Mouse (Mus musculus): ENCODE data around the gene Atxn2.

DNA sequence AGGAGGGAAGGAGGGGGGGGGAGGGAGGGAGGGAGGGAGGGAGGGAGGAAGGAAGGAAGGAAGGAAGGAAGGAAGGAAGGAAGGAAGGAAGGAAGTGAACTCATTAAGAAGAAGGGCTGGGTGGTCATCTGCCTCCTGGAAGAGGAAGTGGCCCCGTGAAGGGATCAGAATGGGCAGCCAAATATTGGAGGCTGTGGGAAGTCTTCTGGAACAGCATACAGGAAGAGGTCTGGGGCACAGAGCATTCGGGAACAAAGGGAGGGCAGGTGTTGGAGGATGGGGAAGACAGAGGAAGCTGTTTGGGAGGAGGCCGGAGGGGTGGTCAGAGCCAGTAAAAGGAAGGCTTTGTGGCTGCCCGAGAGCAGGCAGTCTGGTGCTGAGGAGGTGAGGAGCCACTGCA is 134.2 kb downstream of the Atxn2 start:
- TF ChIP-seq ZC3H11A (IDR thresholded peaks at IDR 0.05; ENCODE audit: borderline replicate concordance, low read depth, low read length): no peak
- no peak for TF ChIP-seq CHD2 (IDR thresholded peaks at IDR 0.05; ENCODE audit: low read depth, low read length)
- TF ChIP-seq ZNF384 (IDR thresholded peaks at IDR 0.05; ENCODE audit: low read depth, low read length): no peak
- no peak for TF ChIP-seq HCFC1 (IDR thresholded peaks at IDR 0.05; ENCODE audit: borderline replicate concordance, insufficient read depth, low read length)
- no peak for TF ChIP-seq MAFK (IDR thresholded peaks at IDR 0.05; ENCODE audit: insufficient read depth, low read depth, low read length)
